Mouse (Mus musculus): ENCODE data around the gene Tex21.
"Not testable (repeated sequence)": the region's sequence is repeated elsewhere in the genome, so short reads cannot be mapped to it uniquely, and the experiment has no call there.

Tex21 gene

DNA sequence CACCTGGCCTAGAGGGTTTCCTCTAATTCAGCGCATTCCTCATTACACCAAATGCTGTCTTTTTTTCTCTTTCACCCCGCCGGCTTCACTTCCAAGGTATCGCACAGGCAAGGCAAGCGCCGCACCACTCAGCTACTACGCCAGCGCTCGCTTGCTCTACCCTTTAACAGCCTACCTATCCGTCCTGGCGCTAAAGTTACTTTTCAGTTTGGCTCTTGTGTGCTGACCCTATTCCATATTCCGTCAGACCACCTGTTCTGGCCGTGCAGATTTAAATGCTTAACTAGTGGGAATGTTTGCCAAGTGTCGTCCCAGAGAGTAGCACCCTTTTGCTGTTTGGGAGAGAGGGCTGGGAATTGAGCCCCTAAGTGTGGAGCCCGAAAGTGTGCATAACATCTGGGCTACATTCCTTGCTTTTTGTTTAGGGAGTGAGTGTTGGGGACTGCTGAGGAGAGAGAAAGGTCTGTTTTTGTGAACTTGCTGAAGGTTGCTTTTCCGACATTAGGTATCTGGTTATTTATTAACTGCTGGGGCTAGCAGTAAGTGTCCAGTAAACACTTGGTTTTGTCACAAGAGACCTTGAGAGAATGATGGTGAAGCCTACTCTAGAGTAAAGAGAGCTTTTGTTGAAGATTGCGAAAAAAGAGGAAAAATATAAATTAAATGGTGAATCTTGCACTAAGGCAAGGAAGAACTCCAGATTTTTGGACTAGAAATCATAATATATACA is 9.7 kb upstream of the Tex21 start:
- DNase-seq (ENCODE audit: low spot score) = no peak

DNA sequence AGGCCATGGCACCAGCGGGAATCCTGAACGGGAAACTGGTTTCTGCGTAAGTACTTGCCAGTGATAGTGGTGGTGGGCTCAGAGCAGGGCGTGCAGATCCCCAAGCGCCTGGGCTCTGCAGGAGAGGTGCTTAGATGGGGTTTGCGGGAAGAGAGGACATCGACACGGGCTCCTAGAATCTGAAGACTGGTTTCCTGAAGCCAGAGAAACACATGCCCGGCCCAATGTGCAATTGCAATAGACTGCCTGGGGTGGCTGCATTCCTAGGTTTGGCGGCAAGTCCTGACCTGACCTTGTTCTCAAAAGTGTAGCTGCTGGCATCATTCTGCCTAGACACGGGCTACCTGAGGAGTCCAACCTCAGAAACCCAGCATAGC is 8.9 kb upstream of the Tex21 start:
- DNase-seq (ENCODE audit: low spot score) = no peak

DNA sequence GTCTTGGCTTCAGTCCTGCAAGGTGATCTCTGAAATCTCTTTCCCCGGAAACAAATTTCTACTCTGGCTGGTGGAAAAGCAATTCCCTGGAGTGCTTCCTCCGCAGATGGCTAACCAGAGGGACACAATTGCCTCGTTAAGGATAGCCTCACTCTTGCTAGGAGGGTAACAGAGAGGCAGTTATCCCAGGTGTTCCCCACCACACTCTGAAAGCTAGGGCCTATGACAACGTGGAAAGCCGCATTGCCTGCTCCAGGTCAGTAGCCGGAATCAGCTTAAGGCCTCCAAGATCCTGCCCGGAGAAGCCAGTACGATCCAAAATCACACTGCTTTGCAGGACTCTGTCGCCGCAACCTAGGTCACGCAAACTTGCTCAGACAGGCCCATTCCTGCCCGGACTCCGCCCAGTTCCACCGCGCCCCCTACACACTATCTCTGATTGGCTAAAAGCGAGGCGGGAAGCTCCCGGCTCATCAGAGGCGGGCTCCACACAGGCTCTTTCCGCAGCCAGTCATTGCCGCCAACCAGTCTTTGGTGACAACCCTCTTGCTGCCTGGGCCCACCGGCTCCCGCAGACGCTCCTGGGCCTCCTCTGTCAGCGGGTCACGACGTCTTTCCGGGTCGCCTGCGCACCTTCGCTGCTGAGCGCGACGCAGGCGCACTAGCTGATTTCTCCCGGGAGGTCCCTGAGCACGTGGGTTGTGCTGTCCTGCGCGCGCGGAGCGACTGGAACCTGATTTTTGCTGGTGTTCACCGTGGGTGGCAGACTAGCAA is 8.4 kb upstream of the Tex21 start, which contains the start of gene Mthfd1:
Mthfd1 (plus strand) TSS at position 574 of the 774 bp plus-strand sequence.
- DNase-seq (ENCODE audit: low spot score) = peak; percentile 96

DNA sequence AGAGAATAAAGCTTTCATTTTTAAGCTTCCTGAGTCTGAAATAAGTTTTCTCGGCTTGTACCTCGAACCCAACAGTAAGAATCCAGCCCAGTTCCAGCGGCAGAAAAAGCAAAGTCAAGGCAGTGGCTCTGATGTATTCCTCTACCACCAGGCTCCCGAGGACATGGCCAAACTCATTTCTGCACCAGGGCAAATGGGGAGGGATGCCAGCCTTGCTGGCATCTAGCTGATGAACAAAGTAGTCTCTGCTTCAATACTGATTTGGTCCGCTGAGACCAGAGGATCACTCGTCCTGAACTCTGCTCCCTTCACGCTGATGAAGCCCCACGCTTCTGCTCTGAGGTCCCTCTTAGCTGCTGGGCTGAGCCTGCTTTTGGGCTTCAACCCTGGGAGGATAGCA is 7.4 kb upstream of the Tex21 start:
- DNase-seq (ENCODE audit: low spot score) = peak; percentile 29

DNA sequence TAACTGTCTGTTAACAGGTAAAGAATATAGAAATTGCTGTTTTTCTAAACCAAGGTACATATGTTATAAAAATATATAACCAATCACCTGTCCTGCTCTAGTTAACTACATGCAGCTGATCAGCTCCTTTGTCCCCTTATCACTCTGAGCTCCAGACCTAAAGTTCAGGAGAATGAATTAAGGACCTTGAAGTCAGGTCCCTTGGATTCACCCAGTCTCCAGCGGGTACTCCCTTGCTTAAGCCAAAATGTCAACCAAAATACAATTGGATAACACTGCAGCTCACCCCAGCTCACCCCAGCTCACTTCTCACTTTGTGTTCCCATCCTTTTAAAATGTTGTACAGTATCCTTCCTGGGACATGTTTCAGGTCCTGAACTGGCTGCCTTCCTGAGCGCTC is 7.0 kb upstream of the Tex21 start:
- DNase-seq (ENCODE audit: low spot score) = no peak

DNA sequence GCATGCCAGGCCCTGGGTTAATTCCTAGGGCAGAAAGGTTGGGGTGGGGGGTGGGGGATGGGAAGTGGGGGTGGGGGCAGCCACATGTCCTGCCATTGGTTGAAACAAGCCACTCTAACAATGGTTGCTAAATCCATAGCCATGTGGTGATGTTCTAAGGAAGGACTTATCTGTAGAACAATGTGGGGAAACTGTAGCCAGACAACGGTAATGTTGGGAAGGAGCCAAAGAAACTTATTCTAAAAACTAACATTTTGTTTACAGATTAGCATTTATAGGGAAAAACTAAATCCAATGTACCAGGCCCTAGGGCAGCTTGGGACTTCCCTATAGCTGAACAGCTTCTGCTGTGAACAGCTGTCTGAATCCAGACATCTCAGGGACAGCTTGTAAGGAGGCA is 6.5 kb upstream of the Tex21 start:
- DNase-seq (ENCODE audit: low spot score) = no peak

DNA sequence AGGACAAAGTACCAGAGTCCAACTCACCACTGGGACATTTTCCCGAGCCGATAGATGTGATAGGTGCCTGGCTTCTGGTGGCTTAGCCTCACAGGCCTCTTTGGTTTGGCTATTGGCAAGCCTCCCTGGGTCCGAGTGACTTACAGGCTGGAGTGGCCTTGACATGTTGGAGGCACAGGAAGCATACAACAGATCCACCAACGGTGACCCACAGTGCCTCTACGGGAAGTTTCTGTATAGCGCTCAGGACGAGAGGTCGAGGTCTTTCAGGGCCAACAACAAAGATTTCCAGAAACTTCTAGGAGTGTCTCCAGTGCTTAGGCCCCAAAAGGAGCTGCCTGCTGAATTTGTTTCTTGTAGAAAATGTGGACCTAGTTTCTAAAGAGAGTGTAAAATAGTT is 1.6 kb downstream of the Tex21 start:
- no peak for DNase-seq (ENCODE audit: low spot score)

DNA sequence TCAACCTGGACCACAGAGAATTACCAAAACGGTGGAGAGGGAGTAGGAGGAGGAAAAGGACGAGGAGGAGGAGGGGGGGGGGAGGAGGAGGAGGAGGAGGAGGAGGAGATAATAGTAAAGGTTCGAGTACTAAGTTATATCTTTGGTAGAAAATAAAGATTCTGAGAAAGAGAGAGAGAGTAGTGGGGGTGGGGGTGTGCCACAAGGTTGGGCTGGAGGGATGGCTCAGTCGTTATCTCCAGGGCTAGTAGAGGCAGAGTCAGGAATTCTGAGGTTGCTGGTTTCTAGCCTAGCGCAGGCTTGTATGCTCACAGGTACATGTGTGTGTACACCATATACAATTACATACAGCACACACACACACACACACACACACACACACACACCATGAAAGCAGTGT is 4.7 kb downstream of the Tex21 start:
- DNase-seq (ENCODE audit: low spot score) = no peak

DNA sequence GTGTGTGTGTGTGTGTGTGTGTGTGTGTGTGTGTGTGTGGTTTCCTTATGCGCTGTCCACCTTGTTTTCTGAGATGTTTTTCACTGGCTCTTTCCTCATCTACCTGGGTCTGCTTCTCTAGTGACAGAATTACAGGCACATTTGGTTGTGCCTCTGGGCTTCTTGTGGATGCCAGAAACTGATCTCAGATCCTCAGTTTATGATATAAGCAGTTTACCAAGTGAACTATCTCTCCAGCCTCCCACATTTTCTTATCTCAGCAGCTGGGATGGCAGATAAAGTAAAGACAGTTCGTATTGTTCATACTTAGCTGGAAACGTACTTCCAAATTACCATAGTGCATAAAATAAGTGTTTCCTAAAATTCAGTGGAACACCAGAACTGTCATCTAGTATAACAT is 5.5 kb downstream of the Tex21 start:
- no peak for DNase-seq (ENCODE audit: low spot score)

DNA sequence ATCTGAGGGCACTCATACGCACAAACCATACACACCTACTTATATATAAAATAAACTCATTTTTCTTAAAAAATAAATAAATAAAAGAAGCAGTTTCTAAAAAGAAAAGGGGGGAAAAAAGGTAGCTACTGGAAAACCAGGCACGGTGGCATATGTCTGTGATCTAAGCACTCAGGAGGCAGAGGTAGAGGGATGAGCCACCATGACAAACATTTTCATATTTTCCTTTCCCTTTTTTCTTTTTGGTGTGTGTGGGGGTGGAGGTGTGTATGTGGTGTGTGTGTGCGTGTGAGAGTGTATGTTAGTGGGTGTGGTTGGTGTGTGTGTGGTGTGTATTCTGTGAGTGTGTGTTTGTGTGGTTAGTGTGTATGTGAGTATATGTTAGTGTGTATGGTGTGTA is 5.9 kb downstream of the Tex21 start:
- DNase-seq (ENCODE audit: low spot score) = no peak

DNA sequence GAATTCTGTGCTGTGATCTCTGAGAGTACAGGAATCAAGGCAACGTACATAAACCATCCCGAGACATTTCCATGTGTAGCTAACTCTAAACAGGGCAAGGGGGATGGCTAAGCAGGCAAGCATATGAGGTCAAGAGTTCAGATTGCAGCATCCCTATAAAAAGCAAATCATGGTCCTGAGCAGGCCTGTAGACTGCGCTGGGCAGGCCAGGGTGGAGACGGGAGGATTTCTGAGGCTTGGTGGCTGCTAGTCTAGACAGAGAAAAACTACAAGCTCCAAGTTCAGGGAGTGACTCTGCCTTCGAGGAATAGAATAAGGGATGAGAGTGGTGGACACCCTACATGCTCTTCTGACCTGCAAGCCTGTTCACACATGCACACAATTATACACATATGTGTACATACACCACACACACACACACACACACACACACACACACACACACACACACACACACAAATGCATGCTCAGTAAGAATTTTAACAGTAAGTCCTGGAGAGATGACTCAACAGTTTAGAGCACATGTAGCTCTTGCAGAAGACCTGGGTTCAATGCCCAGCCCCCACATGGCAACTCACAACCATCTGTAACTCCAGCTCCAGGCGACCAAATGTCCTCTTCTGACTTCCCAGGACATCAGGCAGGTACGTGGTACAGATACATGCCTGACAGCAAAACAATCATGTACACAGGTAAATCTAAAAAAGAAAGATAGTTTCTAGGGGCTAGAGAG is 6.5 kb downstream of the Tex21 start:
- DNase-seq (ENCODE audit: low spot score) = no peak

DNA sequence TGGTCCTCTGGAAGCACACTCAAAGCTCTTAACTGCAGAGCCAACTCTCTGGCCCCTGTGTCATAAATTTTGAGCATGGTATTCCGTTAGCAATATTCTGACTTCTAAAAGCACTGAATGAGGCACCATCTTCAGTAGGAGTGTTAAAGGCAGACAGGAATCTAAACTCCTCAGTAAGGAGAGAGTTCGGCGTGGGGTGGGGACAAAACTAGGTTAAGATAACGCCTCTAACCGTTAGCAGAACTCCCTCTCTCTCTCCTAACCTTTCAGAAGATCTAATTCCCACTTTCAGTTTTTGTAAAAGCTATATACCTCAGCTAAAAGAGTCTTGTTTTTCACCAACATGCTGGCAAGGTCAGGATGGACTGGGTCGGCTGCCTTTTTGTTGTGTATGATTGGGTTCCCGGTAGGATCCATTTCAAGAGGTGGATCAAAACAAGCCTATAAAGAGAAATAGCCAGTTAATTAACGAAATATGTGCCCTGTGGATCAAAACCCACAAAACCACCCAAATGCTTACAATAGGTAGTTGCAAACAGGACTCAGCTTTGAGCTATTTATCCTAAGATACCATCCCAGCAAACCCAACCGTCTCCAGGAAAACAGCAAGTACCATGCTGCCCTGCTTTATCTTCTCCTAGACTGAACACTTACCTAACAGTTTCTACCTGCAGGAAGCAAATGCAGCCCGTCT is 7.3 kb downstream of the Tex21 start:
- DNase-seq (ENCODE audit: low spot score) = no peak

DNA sequence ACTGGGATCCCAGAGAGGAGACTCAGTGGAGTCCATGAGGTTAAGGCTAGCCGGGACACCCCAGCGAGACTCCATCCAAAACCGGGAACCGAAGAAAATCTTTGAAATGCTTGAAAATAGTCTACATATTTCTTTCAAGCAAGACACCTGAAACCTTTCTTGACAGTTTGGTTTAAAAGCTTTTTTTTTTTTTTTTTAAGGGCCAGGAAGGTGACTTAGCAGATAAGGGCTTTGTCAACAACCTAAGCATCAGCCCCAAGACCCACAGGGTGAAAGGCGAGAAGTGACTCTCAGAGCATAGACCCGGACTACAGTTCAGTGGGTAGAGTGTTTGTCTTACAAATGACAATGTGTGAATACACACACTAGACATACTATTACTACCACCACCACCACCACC is 11.3 kb downstream of the Tex21 start:
- no peak for DNase-seq (ENCODE audit: low spot score)

DNA sequence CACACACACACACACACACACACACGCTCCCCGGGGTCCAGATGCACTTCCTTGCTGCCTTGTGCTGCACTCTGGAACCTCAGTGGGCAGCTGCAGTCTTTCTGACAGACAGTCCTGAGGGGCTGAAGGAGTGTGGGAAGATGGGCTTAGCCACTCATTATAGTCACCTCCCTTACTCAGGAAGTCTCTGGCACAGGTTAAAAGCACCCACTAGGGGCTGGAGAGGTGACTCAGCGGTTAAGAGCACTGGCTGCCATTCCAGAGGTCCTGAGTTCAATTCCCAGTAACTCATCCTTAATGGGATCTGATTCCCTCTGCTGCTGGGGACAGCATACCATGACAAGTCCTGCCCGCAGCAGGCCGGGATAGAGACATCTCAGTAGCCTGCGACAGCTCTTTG is 15.9 kb downstream of the Tex21 start:
- DNase-seq (ENCODE audit: low spot score) = no peak

DNA sequence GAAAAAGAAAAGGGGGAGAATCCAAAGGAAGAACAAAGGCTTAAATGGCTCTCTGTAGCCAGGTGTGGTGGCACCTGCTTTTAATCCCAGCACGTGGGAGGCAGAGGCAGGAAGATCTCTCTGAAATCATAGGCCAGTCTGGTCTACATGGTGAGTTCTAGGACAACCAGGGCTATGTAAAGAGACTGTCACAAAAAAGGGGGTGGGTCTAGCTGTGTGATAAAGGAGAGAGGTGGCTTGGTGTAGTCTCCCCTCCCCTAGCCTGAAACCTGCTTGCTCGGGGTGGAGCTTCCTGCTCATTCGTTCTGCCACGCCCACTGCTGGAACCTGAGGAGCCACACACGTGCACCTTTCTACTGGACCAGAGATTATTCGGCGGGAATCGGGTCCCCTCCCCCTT is 24.4 kb downstream of the Tex21 start:
- DNase-seq (ENCODE audit: low spot score) = not testable (repeated sequence)

DNA sequence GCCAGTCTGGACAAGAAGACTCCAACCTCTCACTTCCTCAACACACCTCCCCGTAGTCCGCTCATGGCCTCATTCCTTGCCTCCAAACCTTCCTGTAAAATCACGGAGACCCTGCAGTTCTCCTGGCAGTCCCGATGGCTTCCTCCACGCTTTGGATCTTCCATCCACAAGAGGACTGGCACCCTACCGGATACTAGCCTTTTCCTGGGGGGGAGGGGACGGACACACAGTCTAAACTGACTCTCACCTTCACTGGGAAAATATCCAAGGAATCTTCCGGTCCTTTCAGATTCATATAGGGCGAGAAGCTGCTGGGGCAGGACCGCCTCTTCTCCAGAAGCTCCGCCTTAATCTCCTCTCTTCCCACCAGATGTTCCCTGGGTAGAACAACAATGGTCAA is 29.8 kb downstream of the Tex21 start:
- DNase-seq (ENCODE audit: low spot score) = no peak

DNA sequence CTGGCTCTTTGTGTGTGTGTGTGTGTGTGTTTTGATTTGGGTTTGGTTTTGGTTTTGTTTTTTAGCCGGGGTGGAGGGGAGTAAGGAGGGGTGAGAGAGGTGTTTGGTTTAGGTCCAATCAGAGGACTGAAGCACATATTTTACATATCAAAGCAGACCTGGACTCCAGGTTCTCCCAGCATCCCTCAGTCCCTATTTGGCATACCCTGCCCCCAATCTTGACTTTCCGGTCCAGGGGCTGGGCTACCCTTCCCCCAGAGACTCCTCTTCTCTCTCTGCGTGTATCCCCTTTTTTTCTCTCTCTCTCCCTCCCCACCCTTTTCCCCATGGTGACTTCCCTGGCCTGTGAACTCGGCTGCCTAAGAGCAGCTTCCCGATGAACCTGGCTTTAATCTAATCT is 31.4 kb downstream of the Tex21 start:
- DNase-seq (ENCODE audit: low spot score) = no peak

DNA sequence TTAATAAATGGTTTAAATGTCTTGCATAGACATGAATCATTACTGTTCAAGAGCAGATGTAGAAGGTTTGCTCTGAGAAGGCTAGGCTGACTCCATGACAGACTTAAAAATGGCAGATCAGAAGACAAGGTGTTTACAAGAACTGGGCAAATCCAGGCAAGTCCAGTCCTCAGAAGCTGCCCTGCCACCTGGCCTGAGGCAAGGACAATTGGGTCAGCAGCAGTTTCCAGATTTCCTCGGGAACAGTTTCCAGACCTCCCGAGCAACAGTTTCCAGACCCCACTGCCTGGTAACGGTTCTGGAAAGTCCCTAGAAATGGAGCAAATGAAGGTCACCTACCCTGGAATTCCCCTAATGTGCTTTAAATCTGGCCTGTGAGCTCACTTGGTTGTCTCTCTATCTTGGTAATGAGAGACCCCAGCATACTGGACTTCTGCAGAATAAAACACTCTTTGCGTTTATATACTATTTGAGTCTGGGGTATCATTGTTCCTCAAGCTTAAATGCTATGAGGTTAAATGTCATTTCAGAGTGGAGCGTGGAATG is 37.0 kb downstream of the Tex21 start:
- DNase-seq (ENCODE audit: low spot score) = no peak

DNA sequence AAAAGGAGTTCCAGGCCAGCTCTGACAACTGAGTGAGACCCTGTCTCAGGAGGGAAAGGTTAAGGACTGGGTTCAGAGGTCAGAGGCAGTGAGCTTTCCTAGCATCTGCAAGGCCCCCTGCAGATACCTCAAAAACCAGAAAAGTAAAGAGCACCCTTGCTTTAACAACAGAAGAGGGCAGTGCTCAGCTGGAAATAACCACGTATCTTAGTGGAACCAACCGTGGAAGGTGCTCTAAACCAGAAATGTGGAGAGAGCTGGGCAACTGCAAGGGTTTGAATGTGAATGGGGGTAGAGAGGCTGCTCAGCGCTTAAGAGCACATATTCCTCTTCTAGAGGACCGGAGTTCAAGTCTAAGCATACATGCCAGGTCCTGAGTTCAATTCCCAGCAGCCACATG is 46.2 kb downstream of the Tex21 start:
- no peak for DNase-seq (ENCODE audit: low spot score)

DNA sequence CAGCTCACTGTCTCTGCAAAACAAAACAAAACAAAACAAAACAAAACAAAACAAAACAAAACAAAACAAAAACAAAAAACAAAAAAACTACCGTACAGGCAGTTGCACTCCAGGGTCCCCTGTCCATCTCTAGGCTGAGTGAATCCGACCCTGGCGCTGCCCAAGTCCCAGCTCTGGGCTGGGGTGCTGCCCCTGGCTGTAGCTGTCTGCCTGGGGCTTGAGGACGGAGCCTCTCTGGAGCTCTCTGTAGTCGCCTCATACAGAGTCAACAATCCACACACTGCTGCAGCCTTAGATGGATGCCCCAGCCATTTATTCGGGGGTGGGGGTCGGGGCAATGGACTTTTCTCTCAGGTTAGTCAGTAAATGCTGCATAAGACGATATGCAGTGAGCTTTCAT is 49.5 kb downstream of the Tex21 start:
- no peak for DNase-seq (ENCODE audit: low spot score)

DNA sequence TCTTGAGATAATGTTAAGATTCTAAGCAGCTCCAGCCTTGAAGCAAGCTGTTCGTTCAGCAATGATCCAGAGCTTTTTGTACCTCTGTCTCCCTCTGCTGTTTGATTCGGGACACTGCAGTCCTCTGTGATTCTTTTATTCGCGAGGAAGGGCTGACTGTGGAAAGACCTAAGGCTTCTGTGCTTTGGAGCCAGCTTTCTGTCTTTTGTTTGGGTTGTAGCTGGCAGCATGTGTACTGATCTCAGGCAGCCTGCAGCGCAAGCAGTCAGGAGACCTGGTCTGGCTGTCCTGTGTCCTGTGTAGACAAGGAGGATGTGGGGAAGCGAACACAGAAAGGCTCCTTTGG is 49.9 kb downstream of the Tex21 start:
- peak; percentile 82 for DNase-seq (ENCODE audit: low spot score)
